Mouse (Mus musculus) megakaryocyte, embryonic 14.5 days (primary cell): ENCODE data around the gene Zer1.

Experiments used
- FLI1 ChIP-seq: IDR thresholded peaks from 2 replicates; pipeline ENCODE4 v1.6.1; 2012; ENCODE audit warnings: low read length, inconsistent platforms, mixed read lengths
- GATA1 ChIP-seq: IDR thresholded peaks from 3 replicates; pipeline ENCODE4 v1.6.1; 2012; ENCODE audit warnings: mixed read lengths, low read length, inconsistent platforms, borderline replicate concordance

DNA sequence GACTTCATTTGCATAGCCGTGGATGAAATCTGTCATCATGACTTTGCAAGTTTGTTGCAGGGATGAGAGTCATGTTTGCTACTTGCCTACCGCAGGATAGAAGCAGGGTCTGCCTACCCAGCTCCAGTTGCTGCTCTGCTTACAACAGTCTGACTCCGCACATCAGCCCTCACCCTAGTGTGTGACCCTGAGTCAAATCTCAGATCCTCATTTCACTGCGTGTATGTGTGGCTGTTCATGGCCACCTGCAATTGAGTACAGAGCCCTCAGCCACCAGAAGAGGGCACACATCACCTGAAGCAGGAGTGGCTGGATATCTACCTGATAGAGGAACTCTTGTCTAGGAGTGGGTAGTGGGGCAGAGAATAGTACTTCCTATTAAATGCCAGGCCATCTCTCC is 37.1 kb downstream of the Zer1 start:
- no peak for TF ChIP-seq GATA1
- TF ChIP-seq FLI1 = no peak
